Mouse (Mus musculus) C2C12 (cell line): ENCODE measurements around the gene Ccdc153. TPM values are rescaled to one million over a fixed set of nuclear protein-coding genes. Genes with fewer than 3 reads are reported as not detected.

Source experiments
- H3K27me3 ChIP-seq: one replicate; pipeline ENCODE4 v1.6.1; 2011; ENCODE audit not compliant: control insufficient read depth, insufficient read depth, insufficient read length
- H3K36me3 ChIP-seq: one replicate; pipeline ENCODE4 v1.6.1; 2011; ENCODE audit not compliant: control insufficient read depth, insufficient read depth
- H3K4me3 ChIP-seq: one replicate; pipeline ENCODE4 v1.5.1; 2011; ENCODE audit warnings: mild to moderate bottlenecking, control low read depth; ENCODE audit not compliant: poor library complexity, insufficient read depth, severe bottlenecking
- H3K79me2 ChIP-seq: one replicate; pipeline ENCODE4 v1.6.1; 2011; ENCODE audit not compliant: control insufficient read depth, insufficient read depth
- H3K79me3 ChIP-seq: one replicate; pipeline ENCODE4 v1.6.1; 2011; ENCODE audit warnings: low read depth, control low read depth
- H3ac ChIP-seq: one replicate; pipeline ENCODE3; 2011; ENCODE audit warnings: low read depth; ENCODE audit not compliant: control insufficient read depth, insufficient read length
- CEBPB ChIP-seq: IDR thresholded peaks from one replicate; pipeline ENCODE4 v1.6.1; 2011; ENCODE audit warnings: low read depth, mild to moderate bottlenecking, control low read depth, moderate library complexity
- CTCF ChIP-seq: IDR thresholded peaks from one replicate; pipeline ENCODE4 v1.5.1; 2011; ENCODE audit not compliant: control insufficient read depth, insufficient read depth, insufficient read length
- FOSL1 ChIP-seq: IDR thresholded peaks from one replicate; pipeline ENCODE4 v1.8.0; 2011; ENCODE audit warnings: mild to moderate bottlenecking, low read length; ENCODE audit not compliant: poor library complexity, insufficient read depth, severe bottlenecking
- MAX ChIP-seq: IDR thresholded peaks from one replicate; pipeline ENCODE4 v1.6.1; 2011; ENCODE audit warnings: mild to moderate bottlenecking, control low read depth
- MYOD1 ChIP-seq: IDR thresholded peaks from one replicate; pipeline ENCODE4 v1.6.1; 2011; ENCODE audit warnings: low read depth; ENCODE audit not compliant: control insufficient read depth, insufficient read length
- MYOG ChIP-seq: IDR thresholded peaks from one replicate; pipeline ENCODE4 v1.6.1; 2011; ENCODE audit not compliant: control insufficient read depth, insufficient read length; ENCODE audit errors: extremely low read depth
- USF1 ChIP-seq: IDR thresholded peaks from one replicate; pipeline ENCODE4 v1.6.1; 2011; ENCODE audit warnings: low read depth, mild to moderate bottlenecking, control low read depth, moderate library complexity
- polyA plus RNA-seq: library from polyadenylated mRNA; unstranded; fragments of >200 nt; fragmentation: generic; extraction: Trizol; gene quantifications from one replicate; pipeline ENCODE4 v1.2.1, GENCODE M21; 2012; ENCODE audit warnings: missing spikeins

The Ccdc153 gene
- polyA plus RNA-seq, 1 experiment = 0.04 TPM

DNA sequence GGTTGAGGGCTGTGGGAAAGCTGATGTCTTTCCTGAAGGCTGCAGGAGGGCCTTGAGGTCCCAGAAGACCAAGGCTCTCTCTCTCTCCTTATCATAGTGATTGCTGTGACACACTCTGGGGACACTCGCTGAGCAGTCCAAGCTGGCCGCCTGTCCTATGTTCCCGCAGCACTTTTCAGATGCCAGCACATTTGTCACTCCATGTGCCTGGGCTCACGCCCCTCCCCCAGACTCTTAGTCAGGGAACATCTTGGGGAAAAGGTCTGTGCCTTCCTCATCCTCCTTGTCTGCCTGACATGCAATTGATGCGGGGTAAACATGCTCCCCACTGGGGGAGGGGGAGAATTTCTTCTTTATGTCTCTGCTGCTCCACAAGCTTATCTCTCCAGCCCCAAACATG lies 42.7 kb downstream of the Ccdc153 start:
- Histone ChIP-seq H3K79me3 (no peaks in the 10 kb centered on the region), H3ac (no peak overlapping the region), H3K4me3 (no peak overlapping the region), H3K27me3 (peaks cover 10% of the 10 kb centered on the region), H3K36me3 (no peaks in the 10 kb centered on the region), H3K79me2 (no peaks in the 10 kb centered on the region)
- no peak for TF ChIP-seq FOSL1
- TF ChIP-seq CTCF = no peak
- TF ChIP-seq MAX = no peak
- no peak for TF ChIP-seq USF1
- TF ChIP-seq CEBPB = no peak
- no peak for TF ChIP-seq MYOD1
- TF ChIP-seq MYOG = no peak

DNA sequence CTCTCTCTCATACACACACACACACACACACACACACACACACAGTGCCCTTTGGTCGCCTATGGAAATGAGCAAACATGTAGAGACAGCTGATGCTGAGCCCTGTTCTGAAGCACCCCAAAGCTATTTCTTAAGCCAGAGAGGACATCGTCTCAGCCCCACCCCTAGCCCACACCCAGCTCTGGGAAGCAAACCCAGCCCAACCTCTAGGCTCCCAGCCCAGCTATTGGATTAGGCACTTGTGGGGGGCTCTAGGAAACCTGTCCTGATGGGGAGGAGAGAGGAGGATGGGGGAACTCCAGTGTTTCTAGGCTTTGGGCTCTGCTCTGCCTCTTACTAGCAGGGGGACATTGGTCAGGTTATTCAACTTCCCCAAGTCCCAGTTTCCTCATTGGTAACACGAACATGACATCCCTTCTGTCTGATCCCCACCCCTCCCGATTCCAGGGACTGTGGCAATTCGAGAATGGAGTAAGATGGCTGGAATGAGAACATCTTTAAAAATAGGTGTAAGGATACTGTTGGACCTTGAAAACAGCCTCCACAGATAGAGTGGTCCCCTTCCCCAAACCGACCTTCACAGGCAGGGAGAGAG lies 45.9 kb downstream of the Ccdc153 start:
- Histone ChIP-seq H3K79me3 (no peaks in the 10 kb centered on the region), H3ac (no peak overlapping the region), H3K27me3 (peaks cover 10% of the 10 kb centered on the region), H3K79me2 (no peaks in the 10 kb centered on the region), H3K36me3 (peaks cover 12% of the 10 kb centered on the region), H3K4me3 (no peak overlapping the region)
- TF ChIP-seq CEBPB (no peak), MAX (no peak), MYOG (no peak), FOSL1 (no peak), MYOD1 (no peak)

DNA sequence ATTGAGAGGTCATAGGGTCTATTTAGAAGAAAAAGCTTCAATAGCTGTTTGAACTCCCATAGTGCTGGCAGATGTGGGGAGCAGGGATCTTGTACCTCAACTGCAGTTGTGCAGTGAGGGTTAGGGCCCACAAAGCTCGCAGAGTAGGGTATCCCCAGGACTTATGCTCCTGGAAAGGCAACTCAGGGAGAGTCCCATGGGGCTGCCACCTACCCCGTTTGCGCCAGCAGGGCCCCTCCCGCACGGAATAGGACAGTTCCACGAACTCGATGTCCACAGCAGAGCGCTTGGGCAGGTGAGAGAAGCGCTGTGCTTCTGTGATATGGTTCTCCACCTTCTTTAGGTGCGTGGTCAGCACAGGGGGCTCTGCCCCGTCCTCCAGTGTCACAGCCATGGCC lies 46.5 kb downstream of the Ccdc153 start:
- H3K4me3 ChIP-seq = no peak overlapping the region
- H3K79me3 ChIP-seq = no peaks in the 10 kb centered on the region
- peaks cover 17% of the 10 kb centered on the region for H3K36me3 ChIP-seq
- H3K27me3 ChIP-seq = peaks cover 10% of the 10 kb centered on the region
- H3K79me2 ChIP-seq = no peaks in the 10 kb centered on the region
- TF ChIP-seq FOSL1 (no peak), CTCF (no peak), MAX (no peak), MYOD1 (no peak), USF1 (no peak), CEBPB (no peak), MYOG (no peak)
- no peak overlapping the region for H3ac ChIP-seq

DNA sequence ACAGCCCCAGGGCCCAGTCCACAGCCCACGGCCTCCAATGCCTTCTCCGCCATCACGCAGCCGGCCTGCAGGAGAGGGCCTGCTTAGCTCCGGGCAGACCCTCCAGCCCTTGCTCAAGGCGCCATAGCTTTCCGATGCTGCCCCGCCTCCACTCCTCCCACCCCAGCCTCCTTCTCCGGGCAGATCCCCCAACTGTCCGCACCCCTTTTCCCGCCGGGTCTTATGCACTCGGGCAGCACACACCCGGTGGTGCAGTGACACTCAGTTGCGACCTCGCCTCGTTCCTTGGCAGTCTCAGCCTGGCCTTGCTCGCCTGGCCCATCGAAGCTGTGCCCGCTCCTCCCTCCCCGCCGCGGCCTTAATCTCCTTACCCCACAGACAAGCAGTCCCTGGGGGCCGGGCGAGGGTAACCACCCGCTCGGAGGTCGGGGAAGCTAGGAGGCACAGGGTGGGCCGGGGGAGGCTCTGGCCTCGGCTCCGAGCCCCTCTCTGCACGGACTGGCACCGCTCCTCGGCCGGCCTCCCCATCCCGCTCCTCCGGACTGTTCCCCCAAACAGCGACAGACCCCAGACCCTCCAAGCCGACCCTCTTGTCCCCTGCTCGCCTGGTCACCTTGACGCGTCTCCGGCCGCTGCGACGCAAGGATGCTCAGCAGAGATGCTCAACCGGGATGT lies 47.1 kb downstream of the Ccdc153 start:
- H3K36me3 ChIP-seq = peaks cover 23% of the 10 kb centered on the region
- H3K79me3 ChIP-seq = no peaks in the 10 kb centered on the region

DNA sequence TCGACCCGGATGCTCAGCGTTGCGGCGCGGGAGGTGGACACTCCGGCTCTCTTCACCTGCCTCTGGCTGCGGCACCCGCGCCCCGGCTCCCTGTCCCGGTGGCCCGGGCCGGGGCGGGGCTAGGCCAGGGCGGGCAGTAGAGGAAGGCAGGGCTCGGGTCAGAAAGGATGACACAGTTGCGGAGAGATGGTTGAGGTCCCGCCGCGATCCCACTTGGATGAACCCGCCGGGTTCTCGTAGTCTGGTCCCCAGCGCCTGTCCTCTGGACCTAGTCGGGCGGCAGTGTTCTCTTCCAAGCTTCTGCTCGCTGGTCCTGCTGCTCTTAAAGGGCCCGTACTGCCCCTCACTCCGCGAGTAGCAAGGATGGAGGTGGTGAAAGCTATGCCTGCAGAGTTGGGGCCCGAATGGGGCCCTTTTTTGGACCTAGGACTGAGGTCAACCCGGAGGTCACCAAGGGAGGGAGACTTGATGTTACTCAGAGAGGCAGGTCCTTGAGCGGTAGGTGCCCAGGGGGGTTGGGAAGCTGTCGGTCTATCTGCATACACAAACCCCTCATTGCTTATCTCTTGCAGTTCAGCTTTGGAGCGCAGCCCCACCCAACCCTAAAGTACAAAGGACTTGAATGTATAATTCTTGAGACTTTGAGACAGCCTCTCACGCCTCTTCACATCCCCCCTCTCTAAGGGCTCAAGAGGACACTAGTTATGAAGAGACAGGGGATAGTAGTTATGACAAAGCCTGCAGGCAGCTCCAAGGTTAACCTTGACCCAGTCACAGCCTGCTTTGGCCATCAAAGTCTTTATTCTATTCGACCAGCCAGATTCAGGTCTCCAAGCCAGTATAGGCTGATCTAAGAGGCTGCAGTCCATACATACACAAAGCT lies 47.8 kb downstream of the Ccdc153 start, which contains the start of gene Abcg4:
Gene Abcg4, minus strand, starts transcription at position 540 of the 883 bp plus-strand sequence.
- Histone ChIP-seq H3K79me2 (no peaks in the 10 kb centered on the region), H3K36me3 (peaks cover 29% of the 10 kb centered on the region), H3K27me3 (peaks cover 10% of the 10 kb centered on the region), H3K4me3 (no peak within 1 kb of the TSS), H3K79me3 (no peaks in the 10 kb centered on the region), H3ac (no peak within 1 kb of the TSS)
- TF ChIP-seq MYOG = no peak
- TF ChIP-seq USF1 = no peak
- TF ChIP-seq CTCF = no peak
- TF ChIP-seq CEBPB = no peak
- TF ChIP-seq MYOD1 = no peak

More for the DNA sequence above, 47.1 kb downstream of the Ccdc153 start:
- Histone ChIP-seq H3K79me2 (no peaks in the 10 kb centered on the region), H3K4me3 (no peak overlapping the region), H3ac (no peak overlapping the region), H3K27me3 (peaks cover 10% of the 10 kb centered on the region)
- no peak for TF ChIP-seq CTCF
- no peak for TF ChIP-seq MYOG
- no peak for TF ChIP-seq FOSL1
- no peak for TF ChIP-seq MYOD1
- TF ChIP-seq CEBPB = no peak
- TF ChIP-seq USF1 = no peak
- no peak for TF ChIP-seq MAX
